Mouse (Mus musculus): ENCODE data around the gene Otop1.

DNA sequence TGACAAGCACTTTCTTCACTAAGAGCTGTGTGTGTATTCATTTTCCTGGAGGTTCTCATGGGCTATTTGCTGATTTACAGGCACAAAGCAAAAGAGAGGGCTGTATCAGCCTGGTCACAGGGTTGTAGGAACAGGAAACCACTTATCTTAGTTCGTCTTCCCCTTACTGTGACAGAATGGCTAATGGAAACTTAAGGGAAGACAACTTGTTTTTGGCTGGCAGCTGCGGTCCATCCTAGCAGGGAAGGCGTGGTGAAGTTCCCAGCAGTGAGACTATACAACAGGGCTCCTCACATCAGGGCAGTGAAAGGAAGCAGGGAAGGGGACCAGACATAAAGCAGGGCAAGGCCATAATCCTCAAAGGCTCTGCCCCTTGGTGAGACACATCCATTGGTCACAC is 20.1 kb upstream of the Otop1 start:
- TF ChIP-seq CTCF (IDR thresholded peaks at IDR 0.05; ENCODE audit: control insufficient read depth, insufficient read depth, insufficient replicate concordance, low read depth, low read length) (no peak), POLR2A (IDR thresholded peaks at IDR 0.05; ENCODE audit: control insufficient read depth, low read depth, low read length) (no peak)

Data from testis, adult 2 months (tissue).